Mouse (Mus musculus) heart, postnatal 4 days (tissue): ENCODE results near the gene Shb. TPM values are rescaled to one million over a fixed set of nuclear protein-coding genes. Genes with fewer than 3 reads are reported as not detected.
"Not testable (repeated sequence)": the region's sequence is repeated elsewhere in the genome, so short reads cannot be mapped to it uniquely, and the experiment has no call there.

Experiments used
- DNase-seq: peaks from one replicate; pipeline ENCODE4 v3.0.0; 2021
- microRNA-seq, 2 experiments: library from miRNA; unstranded; fragments of <30 nt; microRNA quantifications; one replicate each; pipeline ENCODE4 v1.2.0; 2021 to 2022
- total RNA-seq, 2 experiments: library from RNA; stranded (reverse); gene quantifications; 2 replicates each; pipeline ENCODE4 v1.2.3; 2021

Shb gene
- total RNA-seq, 2 experiments from 2014 or later: 69.3 to 70.9 TPM

DNA sequence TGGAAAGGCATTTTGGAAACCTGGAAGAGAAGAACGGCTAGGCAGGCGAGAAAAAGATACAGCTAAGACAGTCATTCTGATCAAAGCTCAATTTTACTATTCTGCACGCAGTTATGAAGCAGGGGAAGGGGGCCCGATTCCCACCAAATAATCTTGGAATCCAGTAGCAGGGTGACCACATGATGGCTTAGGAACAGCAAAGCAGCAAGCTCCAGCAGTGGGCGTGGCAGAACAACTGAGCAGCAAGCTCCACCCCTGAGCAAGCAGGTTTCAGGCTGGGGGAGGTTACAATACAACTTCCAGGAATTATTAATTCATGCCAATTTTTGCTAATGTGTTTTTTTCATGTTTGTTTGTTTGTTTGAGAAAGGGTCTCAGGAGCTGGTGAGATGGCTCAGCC is 145.0 kb downstream of the Shb start:
- not testable (repeated sequence) for DNase-seq

GRCm38 (mm10) chr4:45382133-45382532 is 150.1 kb downstream of the Shb start:
- not testable (repeated sequence) for DNase-seq

GRCm38 (mm10) chr4:45380903-45381580 is 151.2 kb downstream of the Shb start:
- not testable (repeated sequence) for DNase-seq

GRCm38 (mm10) chr4:45376573-45376972 is 155.7 kb downstream of the Shb start:
- DNase-seq: no peak

DNA sequence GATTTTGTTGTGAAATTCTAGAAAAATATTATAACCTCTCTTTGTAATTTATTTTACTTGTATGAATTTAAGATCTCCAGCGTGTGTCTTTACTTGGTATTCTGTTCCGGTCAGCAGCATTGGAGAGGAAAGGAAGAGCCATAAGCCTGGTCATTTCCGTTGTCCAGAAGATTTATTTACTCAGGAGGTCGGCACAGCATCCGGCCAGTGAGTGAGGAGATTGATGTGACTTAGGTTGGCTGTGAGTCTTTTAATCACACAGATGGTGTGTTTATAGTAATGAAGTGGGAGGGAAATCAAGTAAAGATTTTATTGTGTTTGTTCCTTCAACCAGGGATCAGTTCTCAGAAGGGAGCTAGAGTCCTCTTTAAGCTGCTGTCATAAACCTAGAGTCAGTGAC is 157.4 kb downstream of the Shb start:
- DNase-seq: no peak

Small RNAs within 50 kb of the gene (microRNA-seq; reads per million reads assigned to microRNA genes)
- gene Gm22518 (0 reads per million in 2 experiments), gene Gm25692 (0 reads per million in 2 experiments)

Other genes with a start within 250 kb of the Shb start
- 1 to 10 TPM; 3.7 to 4.2 TPM for gene Trmt10b, start 235.3 kb downstream of the Shb start, total RNA-seq
- 10 to 100 TPM; 21.9 to 24.3 TPM for gene Dcaf10, start 190.4 kb downstream of the Shb start, total RNA-seq
- gene Exosc3, start 189.7 kb downstream of the Shb start, total RNA-seq: 10 to 100 TPM; 11.0 to 17.7 TPM
- gene Slc25a51, start 123.7 kb downstream of the Shb start, total RNA-seq: 100 to 1,000 TPM; 120 to 124 TPM